Mouse (Mus musculus) cerebellum, adult 2 months (tissue): ENCODE measurements around the gene Kcnt2.

Source experiments
- CTCF ChIP-seq: fragments of 200-500 bp; IDR thresholded peaks from 2 replicates; pipeline ENCODE4 v1.5.1; 2011; ENCODE audit warnings: low read depth, mild to moderate bottlenecking, control low read depth, low read length, moderate library complexity, borderline replicate concordance; ENCODE audit not compliant: insufficient read depth
- POLR2A ChIP-seq: fragments of 200-500 bp; IDR thresholded peaks from 2 replicates; pipeline ENCODE4 v1.6.1; 2011; ENCODE audit warnings: low read length, control low read depth, borderline replicate concordance; ENCODE audit not compliant: insufficient read depth

GRCm38 (mm10) chr1:140578607-140579006 is 332.6 kb downstream of the Kcnt2 start:
- TF ChIP-seq CTCF = no peak
- no peak for TF ChIP-seq POLR2A
